Mouse (Mus musculus): Measurements from ENCODE around the gene Mycbp2.

DNA sequence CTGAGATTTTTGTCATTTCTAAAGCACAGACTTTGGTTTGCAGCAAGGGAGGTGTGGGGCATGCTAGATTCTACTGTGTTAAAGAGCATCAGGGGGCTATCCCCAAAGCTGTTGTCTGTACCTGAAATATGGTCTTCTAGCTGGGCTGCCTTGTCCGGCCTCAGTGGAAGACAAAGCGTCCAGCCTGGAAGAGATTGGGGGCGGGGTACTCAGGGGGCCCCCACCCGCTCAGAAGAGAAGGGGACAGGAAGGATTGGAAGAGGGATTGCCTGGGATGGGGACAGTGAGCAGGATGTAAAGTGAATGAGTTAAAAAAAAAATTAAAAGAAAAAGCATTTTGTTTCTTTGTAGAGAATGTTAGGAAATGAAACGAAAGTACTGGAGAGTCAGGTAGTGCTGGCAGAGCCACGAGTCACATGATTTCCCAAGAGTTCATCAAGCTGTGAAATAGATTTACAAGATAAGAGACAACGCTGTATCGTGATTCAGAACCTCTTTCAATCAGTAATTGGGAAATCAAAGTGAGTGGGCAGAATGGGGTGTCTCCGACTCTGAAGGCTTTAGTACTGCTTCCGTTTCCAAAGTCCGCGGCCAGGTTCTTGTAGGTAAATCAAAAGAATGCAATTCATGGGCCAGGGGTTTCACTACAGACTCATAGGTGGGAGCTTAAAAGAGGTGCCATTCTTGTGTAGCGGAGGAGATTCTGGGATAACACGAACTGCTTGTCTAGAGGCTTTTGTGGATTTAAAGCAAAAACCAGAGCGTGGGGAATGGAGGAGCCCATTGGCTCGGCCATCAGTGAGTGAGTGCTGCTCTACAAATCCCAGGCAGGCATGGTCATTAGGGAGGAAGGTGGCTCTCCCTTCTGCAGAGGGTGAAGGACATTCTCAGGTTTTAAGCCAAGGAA lies 268.4 kb downstream of the Mycbp2 start:
- TF ChIP-seq EP300 (IDR thresholded peaks at IDR 0.05; ENCODE audit: low read depth) (no peak), CTCF (IDR thresholded peaks at IDR 0.05; ENCODE audit: low read depth) (no peak)
